Mouse (Mus musculus) T-helper 1 cell (primary cell): Measurements from ENCODE around the gene Hmgcll1.

Source experiments
- in situ Hi-C: fragments of 300-600 bp; cut with MboI, MseI; formaldehyde crosslinking; loops from one replicate; pipeline ENCODE4 v1.15.1; 2025; ENCODE audit warnings: high pct_unique_total_duplicates

The Hmgcll1 gene

DNA sequence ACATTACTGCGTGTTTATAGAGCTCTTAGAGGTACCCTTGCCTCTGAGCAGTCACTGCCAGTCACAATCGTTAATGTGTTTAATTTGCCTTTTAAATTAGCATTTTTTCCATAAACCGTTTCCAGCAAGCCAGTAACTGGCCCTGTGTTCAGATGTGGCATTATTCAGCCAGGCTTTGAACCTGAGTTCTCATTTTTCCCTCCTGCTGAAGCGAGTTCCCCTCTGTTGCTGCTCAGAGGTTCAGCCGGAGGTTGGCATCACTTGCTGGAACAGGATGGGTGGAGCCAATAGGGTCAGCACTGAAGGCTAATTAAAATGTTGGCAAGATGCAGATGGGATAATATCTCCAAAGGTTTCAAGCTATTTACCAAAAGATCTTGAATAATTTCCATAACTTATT lies 28.7 kb downstream of the Hmgcll1 start:
- in situ Hi-C loops, result loop anchor here (10.0 to 25.0 kb wide), 2 partner anchors 521 to 894 kb away; partner anchors contain the start of gene Fam83b

DNA sequence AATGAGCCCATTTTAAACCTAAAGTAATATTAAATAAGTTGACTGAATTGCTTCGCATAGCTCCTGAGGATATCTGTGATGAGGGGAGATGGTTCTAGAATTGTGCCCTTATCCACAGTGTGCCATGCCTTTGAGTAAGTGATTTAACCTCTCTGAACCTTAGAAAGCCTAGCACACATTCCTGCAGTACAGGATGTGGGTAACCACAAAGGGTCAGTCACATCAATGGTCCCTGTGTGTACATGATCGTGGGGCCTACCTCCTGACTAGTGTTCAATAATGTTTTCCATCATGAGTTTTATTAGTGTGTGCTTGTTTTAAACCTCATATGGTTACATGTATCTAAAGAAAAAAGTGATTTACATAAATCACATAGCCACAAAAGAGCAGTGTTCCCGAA lies 46.3 kb downstream of the Hmgcll1 start:
- in situ Hi-C loops, result no loop called here

DNA sequence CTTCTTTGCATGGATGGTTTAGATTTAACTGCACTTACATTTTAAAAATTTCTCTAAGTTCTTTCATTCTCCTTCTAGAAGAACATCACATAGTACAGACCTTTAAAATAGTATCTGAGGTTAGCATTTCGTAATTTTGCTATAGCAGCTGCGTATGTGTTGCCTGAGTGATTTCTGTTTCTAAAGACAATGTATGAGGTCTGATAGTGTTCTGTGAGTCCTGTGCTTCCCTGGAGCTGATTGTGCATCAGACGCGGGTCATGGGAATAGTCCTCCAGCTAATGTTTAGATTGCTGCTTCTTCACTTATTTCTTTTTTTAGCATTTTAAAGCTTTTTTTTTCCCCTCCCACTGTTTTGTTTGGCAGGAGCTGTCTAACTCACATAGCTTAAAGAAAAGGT lies 46.8 kb downstream of the Hmgcll1 start:
- in situ Hi-C loops, result no loop called here

DNA sequence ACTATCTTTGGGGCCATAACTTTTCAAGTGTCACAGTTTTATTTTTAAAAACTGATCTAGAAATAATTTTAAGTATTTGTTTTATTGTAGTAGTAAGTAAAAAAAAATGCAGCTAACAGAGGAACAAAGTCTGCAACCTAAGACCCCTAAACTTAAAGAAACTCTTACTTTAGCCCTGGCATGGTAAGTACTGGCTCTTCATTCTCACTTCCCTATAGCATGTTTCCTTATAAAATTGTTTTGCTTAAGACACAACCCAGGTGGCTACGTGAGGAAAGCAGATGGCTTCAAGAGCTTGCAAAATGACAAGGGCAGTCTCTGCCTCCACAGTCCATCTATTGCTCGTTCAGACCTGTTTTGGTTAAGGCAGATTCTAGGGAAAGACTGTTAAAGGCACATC lies 49.5 kb downstream of the Hmgcll1 start:
- in situ Hi-C loops, result no loop called here

DNA sequence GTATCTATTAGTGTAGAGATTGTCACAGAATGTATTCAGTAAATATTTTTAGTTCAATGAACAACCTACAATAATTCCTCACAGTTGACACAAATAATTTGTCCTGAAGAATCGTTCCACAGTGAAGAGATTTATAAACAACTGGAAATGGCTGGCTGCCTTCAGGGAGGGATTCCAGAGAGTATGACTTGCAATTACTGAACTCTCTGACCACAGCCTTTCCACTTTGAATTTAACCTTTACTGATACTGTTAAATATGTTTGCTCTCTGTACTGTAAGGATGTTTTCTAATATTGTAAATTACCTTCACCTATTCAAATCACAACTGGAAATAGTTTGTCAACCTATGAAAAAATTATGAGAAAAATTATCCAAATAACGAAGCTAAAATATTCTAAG lies 76.9 kb downstream of the Hmgcll1 start:
- in situ Hi-C loops, result no loop called here

DNA sequence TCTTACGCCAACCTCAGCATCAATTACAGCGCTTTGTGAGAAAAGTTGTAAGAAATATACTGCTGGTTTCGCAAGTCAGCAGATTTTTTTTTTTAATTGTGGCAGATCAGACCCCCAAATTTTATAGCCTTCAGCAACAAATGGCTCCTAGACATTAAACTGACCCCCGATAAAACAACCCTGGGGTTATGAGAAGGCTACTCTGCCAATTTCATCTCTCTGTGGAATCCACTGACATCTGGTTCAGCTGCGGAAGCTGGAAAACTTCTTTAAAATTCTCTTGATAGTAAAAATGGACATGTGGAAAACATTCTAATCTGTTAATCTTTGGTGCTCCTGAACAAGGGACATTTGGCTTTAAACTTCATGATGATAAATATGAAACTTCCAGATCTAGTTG lies 82.6 kb downstream of the Hmgcll1 start:
- in situ Hi-C loops, result no loop called here

DNA sequence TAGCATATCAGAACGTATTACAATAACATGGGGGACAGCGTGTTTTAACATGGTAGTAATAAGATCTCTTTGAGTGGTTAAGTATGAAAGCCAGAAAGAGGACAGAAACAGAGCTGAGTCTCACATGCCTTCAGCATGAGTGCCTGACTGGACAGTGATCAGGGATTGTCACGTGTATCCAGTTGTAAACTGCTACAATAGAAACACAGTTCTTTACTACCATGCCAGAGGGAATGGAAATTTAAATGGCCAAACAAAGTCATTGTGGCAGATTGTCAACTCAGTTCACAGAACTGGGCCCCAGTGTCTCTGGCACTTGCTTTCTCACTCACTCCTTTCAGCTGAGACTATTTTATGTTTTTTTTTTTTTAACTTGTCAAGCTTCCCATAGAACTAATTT lies 85.3 kb downstream of the Hmgcll1 start:
- in situ Hi-C loops, result loop anchor here (25.0 kb wide), 1 partner anchor 338 kb away; no protein-coding TSS in a partner anchor

DNA sequence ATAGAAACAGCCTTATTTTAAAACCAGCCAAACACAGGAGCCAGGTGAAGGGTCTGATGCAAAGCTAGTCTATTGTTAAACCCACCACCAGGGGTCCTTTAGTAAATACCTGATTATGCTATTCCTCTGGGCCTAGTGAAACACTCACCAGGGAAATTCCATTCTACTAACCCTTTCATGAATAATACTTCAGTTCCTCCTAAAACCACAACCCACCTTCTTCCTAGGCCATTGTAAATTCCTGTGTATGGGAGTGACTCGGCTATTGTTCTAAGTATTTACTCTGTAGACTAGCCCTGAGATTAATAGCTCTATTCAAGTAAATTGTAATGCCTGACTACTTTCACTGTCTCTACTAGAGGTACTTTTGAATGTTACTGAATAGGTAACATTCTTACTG lies 89.8 kb downstream of the Hmgcll1 start:
- in situ Hi-C loops, result loop anchor here (25.0 kb wide), 1 partner anchor 342 kb away; no protein-coding TSS in a partner anchor

DNA sequence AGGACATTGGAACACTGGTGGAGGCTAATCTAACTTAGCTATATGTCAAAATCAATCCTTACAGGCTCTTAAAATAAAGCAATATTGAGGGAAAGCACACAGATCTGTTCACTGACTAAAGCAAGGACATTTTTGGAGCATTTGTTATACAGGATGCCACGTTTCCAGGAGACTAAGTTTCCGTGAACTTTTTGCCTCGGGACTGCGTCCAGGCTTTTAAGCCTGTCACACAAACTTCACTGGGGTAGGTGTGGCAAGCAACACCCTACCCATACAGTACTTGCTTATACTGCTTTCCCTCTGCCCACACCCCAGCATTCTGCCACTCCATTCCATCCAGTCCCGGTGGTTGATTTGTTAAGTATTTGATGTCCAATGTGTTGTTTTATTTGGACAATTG lies 90.2 kb downstream of the Hmgcll1 start:
- in situ Hi-C loops, result loop anchor here (25.0 kb wide), 1 partner anchor 343 kb away; no protein-coding TSS in a partner anchor

DNA sequence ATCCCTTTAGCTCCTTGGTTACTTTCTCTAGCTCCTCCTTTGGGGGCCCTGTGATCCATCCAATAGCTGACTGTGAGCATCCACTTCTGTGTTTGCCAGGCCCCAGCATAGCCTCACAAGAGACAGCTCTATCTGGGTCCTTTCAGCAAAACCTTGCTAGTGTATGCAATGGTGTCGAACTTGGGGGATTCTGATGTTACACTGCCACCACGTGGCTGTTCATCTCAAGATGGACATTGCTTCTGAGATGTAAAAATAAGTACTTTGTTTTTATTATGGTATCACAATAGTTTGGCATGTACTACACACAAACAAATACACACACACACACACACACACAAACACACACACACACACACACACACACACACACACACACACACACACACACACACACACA lies 108.2 kb downstream of the Hmgcll1 start:
- in situ Hi-C loops, result loop anchor here (25.0 kb wide), 1 partner anchor 361 kb away; no protein-coding TSS in a partner anchor

DNA sequence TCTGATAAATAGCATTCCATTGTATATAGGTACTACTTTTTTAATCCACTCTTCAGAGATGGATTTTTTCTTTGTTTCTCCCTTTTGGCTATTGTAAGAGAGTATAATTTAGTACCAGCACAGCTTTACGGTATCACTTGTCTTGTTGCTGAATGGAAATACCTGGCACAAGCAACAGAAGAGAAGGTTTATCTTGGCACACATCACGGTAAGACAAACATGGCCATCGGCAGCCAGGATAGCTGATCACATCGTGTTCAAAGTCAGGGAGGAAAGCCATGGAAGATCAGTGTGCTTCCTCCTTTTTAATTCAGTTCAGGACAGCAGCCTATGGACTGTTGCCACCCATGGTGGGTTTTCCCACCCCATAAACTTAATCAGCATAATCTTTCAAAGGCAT lies 109.6 kb downstream of the Hmgcll1 start:
- in situ Hi-C loops, result loop anchor here (25.0 kb wide), 1 partner anchor 362 kb away; no protein-coding TSS in a partner anchor

DNA sequence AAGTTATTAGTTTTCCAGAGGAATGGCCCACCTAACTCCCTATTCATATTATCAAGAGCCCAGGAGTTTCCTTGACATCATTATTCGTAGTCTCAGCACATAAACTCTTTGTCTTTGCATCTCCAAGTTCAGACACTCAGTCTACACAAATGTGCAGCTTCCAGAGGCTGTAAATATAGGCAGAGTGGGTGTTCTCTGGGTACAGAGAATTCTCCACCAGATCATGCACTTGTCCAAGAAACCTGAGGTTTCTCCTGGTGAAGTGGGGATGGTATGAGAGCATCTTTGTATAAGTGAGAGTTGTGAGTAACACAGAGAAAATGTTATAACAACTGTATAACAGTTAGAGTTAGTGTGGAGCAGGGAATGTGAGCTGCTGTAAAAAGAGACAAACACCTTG lies 114.7 kb downstream of the Hmgcll1 start:
- in situ Hi-C loops, result no loop called here

DNA sequence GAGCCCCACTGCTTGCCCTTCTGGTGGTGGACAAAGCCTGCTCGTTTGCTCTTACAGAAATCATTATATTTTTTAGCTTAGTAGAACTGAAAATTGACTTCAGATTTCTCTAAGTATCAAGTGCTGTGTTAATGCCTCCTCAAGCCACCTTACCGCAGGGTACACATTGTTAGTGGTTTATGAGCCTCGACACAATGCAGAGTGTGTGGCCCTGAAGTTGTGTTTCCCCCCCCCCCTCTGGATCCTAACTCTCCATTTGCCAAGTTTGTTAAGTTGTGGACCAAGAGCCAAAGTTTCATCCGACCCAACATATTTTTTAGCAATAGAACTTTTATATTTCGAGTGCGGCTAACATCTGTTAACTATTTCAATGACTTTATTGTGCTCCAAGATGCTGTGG lies 119.4 kb downstream of the Hmgcll1 start:
- in situ Hi-C loops, result no loop called here

DNA sequence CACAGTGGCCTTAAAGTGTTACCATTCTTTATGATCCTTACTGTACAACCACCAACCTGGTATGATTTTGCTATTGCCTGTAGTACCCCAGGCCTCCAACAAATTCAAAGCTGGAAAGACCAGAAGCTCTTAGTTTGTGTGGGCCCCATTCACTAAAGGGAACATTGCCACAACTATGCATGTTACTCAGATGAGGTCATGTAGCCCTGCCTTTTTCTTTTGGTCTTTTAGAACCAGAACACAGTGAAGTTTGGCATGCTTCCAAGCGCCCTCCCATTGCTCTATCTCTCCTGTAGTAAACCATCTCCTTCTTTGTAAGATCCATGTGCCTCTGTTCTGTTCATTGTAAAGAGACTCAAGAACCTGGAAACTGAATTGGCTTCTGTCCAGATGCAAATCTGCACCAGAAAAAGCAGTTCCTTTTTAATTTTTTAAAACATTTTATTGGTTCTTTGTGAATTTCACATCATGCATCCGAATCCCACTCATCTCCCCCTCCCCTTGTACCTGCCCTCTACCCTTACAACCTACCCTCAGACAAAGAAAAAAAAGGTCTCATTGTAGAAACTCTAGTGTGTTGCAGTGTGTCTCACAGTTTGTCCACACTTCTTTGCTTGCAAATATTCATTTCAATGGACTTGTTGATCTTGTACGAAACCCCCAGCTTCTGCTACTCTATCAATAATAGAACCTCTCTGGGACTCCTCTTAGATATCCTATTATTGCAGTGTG lies 123.9 kb downstream of the Hmgcll1 start:
- in situ Hi-C loops, result no loop called here

DNA sequence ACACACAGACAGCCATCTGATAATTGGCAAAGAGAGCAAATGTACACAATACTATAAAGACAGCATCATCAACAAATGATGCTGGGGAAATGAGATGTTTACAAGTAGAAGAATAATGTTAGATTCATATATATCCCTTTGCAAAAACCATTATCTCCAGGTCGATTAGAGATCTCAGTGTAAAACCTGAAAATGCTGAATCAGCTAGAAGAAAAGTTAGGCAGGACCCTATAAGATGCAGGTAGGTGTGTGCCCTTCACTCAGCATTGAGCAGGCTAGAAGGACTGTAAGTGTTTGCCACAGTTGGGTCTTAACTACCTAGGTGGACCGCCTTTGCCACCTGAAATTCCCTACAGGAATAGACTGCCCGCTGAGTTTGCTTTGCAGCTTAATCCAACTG lies 130.9 kb downstream of the Hmgcll1 start:
- in situ Hi-C loops, result no loop called here

DNA sequence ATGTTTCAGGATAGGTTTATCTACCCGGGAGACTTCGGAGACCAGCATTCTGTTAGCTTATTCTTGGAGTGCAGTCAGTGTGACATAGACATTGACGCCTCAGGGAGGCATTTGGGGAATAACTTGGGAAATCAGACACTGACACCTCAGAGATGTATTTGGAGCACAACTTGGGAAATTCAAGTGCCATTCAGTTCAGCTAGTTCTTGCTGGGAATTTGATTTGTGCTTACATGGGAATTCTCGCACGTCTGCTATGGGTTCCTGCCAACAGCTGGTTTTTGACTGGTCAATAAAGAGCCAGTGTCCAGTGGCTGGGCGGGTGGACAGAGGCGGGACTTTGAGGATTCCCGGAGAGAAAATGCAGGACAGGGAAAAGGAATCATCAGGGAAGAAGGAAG lies 147.8 kb downstream of the Hmgcll1 start:
- in situ Hi-C loops, result no loop called here

DNA sequence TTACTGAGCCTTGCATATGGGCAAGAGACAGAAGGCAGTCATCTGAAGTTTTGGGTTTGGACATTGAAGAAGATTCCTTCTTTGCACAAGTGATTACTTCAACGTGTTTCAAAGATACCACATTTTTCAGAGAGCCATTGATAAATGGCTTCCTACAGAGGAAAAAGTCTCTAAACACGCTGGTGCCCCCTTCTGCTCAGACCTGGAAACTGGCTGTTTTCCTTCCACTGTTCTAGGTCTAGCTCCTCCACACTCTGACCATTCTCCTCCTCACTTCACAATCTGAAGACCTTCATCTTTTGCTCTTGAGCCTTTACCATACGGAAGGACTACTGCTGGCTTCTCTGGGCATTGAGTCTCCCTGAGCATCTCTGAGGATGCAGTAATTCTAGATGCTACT lies 153.7 kb downstream of the Hmgcll1 start:
- in situ Hi-C loops, result no loop called here

DNA sequence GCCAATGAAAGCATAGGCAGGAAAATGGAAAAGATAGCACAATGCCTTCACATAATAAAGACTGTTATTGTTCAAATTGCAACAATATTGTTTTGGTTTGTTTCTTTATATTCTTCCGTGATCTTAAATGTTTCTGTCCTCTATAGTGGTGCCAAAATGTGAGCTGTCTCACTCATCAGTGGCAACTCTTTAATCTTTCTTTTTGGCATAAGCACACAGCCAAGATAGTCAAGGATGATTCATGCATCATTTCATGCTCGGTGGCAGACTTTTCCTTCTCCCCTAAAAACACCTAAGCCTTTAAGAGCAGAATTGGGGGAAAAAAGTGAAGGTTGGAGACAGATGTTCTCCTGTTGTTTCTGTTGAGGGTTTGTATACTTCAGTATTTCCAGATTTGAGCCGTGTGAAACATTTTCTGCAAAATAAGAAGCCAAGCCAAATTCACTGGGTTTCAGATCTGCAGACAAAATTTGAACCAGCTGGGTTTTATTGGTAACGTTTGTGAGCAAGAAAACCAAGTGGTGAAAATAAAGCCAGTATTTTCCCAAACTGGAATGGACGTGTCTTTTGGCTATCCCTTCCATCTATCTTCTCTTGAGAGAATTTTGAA lies 158.1 kb downstream of the Hmgcll1 start:
- in situ Hi-C loops, result no loop called here

DNA sequence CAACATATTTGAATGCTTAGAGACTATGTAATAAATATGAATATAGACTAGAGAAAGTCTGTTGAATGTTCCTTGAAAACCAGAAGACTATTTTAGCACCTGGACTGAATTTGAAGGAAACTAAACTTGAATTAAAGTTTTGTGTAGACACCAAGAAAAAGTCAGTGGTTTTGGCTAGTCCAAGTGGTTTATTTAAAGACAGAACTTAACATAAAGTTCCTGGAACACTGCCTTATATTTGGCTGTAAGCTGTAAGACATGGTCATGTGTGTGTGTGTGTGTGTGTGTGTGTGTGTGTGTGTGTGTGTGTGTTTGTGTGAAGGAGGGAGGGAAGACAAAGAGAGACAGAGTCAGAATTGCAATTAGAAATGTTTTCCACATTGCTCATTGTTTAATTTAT lies 164.6 kb downstream of the Hmgcll1 start:
- in situ Hi-C loops, result no loop called here
